Mouse (Mus musculus): ENCODE measurements around the gene Sct.

Sct gene

DNA sequence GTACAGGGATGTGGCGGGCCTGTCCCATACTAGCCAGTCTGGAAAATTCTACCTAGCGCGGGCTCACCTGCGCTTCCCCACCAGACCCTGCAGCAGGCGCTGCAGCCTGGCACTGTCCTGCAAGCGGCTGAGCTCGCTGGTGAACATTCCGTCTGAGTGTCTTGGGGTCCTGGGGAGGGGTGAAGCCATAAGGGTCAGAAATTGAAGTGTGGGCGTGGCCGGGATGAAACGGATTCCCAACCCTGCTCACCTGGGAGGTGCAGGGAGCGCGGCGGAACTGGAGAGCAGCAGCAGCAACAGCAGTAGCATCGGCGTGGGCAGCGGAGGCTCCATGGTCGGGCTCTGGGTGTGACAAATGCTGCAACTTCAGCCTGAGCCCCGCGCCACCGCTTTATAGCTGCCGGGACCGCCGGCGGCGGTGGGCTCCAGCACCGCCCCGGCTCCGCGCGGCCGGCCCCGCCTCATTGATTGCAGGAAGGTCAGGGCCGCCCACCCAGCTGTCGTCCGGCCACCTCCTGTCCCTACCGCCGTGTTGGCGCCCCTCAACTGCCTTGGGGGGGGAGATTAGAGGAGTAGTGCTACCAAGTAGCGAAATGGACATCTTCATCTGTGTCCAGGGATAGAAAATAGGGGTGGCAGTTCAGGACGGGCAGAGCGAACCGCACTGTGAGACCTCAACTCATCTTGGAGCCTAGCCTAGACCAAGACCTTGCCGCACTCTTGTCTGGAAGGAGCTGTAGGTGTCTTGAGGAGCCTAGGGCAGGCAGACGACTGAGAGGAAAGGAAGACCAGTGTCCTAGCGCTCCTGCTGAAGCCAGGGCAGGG is at the start of gene Sct:
Gene Sct, minus strand, starts transcription at position 368 of the 825 bp plus-strand sequence.
- DNase-seq (ENCODE audit: low spot score) = peak; percentile 74

DNA sequence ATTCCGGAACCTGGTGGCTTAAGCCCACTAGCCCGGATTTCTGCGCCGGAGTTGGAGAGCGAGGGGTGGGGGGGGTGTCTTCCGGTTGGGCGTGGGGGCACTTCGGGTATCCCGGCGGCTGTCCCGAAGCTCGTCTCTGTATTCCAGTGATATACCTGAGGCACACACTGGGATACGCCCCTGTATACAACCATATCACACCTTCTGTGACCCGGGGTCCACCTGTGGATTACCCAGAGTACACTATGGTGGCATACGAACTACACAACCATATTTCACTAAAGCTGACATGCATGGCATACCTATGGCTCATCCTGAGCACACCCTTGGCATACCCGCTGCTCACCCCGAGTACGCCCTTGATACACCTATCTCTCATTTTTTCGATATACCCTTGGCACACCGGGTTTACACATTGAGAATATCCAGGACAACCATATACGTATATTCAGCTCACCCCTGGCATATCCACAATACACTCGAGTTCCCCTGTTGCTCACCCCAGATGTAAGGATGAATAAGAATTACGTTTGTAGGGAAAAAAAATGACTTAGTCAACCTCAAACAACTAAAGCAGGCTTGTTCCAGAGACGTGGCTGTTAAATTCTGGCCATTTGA is 49.5 kb upstream of the Sct start:
- no peak for DNase-seq (ENCODE audit: low spot score)

DNA sequence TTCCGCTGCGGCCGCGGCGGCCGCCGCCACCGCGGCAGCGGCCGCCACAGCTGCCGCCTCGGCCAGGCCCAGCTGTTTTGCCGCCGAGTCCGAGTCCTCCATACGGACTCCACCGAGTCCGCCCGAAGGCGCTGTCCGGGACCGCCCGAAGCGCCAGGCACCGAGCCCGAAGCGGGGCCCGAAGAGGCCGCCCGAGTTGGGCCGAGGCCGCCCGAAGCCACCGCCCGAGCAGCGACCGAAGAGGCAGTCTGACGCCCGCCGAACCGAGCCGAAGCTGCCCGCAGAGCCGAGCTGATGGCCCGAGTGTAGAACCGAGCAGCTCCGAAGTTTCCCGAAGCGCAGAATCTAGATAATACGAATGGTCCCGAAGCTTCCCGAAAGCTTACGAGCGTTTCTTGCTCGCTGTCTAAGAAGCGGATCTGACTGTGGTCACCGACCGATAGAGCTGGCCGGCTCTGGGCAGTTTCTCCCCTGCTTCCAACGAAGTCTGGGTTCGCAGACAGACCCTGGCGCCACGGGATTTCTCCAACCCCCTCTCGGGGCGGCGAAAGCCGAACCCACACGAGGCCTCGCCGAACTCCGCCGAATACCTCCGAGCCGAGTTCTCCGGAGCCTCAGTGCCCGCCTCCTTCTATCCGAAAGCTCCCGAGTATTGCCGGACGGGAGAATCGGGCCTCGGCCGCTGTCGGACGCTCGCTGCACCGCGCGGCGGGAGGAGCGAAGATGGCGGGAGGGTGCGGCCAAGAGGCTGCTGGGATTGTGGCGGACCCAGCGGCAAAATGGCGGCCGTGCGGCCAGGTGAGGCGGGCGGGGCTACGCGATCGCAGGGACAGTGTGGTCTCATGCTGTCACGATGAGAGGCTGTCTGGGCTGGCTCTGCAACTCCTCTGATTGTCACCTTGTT is 48.8 kb upstream of the Sct start, which contains the start of the genes Deaf1 and Tmem80:
Gene Deaf1, minus strand, starts transcription at position 222 of the 904 bp plus-strand sequence.
Gene Tmem80, plus strand, starts transcription at position 271 of the 904 bp plus-strand sequence.
- DNase-seq (ENCODE audit: low spot score) = peak; percentile 98

DNA sequence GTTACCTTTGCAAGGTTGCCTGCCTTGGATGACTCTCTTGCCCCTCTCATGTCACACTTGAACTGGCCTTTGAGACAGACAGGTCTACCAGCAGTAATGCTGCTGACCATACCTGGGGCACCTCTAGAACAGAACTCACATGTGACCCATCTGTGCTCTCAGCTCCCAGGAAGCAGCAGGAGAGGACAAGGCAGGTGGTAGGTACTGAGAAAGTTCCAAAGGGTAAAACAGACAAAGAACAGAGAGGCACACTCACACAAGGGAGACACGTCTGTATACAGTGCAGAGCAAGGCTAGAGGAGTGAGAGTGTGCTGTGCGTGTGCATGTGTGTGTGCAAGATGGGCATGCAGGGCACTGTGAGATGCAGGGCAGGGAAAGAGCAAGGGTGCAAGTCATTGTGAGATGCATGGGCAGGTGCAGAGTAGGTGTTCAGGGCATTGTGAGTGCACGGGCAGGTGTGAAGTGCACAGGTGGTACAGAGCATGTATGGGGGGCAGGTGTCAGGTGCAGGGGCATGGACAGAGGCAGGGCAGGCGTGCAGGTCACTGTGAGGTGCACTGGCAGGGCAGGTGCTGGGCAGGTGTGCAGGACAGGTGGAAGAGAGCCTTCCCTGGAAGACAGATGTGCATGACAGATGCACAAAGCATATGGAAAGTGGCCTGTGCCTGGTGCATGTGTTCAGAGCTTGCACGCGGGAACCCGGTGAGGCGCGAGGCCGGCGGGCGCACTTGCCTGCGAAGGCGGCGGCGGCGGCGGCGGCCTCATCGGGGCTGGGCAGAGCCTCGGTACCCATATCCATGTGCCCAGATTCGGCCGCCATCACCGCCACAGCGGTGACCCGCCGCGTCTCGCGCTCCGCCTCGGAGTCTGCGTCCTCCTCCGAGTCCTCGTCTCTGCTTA is 47.9 kb upstream of the Sct start:
- peak; percentile 23 for DNase-seq (ENCODE audit: low spot score)

DNA sequence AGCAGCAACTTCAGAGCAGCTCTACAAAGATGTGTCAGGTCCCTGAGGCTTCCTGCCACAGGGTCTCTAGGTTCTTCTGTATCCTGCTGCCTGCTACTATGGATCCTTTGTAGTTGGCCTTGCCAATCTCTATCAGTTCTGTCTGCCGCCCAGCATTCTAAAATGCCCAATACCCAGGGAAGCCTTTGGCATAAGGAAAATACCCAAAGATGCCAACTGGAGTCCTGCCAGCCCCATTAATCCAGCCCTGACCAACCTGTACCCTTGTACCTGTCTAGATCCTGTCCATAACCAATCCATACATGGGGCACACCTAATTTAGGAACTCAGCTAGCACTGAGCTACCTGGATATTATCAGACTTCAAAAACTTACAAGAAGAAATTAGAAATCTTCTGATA is 45.8 kb upstream of the Sct start:
- no peak for DNase-seq (ENCODE audit: low spot score)

DNA sequence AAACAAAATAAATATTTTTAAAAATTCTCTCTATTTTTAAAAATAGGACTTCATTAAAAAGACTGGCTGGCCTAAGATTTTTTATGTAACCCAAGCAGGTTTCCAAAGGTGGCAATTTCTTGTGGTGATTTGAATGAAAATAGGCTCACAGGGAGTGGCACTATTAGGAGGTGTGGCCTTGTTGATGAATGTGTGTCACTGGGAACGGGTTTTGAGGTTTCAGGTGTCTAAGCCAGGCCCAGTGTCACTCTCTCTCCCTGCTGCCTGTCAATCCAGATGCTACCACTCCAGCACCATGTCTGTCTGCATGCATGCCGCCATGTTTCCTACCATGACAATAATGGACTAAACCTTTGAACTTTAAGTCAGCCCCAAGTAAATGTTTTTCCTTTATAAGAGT is 40.5 kb upstream of the Sct start:
- DNase-seq (ENCODE audit: low spot score) = no peak

DNA sequence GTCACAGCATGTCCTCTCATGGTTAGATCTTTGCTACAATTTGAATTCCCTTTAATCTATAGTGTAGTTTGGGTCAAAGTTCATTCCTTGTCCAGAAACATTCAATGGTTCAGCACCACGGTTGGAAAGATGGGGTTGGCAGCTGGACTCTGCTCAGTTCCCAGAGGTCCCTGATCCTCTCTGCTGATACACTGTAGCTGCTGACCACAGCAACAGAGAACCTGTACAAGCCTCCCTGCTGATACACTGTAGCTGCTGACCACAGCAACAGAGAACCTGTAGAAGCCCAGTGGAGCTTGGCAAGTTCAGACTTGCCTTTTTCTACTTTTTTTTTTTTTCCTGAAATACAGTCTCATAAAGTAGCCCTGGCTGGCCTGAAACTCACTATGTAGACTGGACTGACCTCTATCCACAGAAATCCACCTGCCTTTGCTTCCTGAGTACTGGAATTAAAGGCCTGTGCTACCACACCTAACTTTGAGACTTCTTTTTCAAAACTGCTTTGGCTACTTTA is 38.7 kb upstream of the Sct start:
- no peak for DNase-seq (ENCODE audit: low spot score)

DNA sequence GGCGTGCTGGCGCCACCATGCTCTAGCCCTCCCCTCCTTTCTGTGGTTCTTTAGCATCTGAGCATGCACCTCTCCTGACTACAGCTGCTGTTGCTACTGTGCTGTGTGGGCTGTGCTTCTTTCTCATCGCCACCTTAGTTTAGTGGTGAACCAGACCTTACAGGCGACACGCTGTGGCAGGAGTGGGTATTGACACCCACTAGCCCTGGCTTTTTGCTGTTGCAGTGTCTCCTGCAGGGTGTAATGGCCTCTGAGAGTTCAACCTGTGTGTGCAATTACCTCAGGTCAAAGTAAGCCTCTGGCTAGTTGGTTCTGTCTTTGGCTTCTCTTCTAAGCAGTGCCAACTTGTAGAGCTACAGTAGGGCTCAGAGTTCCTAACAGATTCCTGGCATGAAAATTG is 37.0 kb upstream of the Sct start:
- DNase-seq (ENCODE audit: low spot score) = peak; percentile 37

DNA sequence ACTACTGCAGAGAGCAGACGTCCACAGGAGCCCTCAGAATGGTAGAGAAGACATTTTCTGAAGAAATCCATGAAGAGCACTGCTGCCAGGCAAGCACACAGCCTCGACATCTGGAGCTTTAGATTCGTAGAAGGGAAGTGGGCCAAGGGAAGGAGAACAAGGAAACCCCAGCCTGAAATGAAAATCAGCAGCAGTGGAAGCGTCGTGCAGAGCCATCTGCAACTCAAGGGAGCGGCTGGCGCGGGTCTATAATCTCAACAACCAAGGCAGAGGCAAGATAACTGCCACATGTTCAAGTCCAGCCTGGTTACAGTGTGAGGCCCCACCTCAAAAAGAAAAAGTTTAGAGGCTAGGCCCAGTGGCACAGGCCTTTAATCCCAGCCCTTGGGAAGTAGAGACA is 36.1 kb upstream of the Sct start:
- no peak for DNase-seq (ENCODE audit: low spot score)

DNA sequence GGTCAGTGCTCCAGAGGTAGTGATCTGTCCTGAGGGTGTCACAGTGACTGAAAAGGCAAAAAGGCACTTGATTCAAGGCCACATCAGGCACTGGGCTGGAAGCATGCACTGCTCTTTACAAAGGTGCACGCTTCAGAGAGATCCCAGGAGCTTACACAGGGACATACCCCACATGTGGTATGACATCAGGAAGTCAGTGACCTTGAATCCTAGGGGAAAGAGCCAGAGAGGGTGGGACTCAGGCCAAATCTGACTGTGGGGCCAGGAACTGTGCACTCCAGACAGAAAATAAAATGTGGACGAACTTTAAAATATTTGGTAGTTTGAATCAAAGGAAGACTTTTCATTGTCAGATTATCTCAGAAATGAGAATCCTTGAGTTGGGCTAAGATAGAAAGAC is 35.5 kb upstream of the Sct start:
- no peak for DNase-seq (ENCODE audit: low spot score)

DNA sequence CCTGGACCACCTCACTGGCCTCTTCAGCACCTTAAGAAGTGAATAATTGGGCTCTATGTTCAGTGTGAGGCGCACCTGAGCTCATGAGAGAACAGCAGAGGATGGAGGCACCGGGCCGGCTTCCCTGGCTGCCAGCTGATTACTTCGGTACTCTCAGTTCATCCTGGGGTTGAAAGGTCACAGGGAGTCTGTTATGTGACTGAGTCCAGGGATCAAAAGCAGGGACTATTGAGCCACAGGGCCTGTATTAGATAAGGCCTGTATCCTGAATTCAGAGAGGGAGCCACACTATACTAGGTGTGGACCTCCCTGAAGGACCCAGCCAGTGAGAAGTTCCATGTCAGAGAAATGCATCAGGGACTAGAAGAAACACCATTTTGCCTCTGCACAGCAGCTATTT is 25.6 kb upstream of the Sct start:
- no peak for DNase-seq (ENCODE audit: low spot score)

DNA sequence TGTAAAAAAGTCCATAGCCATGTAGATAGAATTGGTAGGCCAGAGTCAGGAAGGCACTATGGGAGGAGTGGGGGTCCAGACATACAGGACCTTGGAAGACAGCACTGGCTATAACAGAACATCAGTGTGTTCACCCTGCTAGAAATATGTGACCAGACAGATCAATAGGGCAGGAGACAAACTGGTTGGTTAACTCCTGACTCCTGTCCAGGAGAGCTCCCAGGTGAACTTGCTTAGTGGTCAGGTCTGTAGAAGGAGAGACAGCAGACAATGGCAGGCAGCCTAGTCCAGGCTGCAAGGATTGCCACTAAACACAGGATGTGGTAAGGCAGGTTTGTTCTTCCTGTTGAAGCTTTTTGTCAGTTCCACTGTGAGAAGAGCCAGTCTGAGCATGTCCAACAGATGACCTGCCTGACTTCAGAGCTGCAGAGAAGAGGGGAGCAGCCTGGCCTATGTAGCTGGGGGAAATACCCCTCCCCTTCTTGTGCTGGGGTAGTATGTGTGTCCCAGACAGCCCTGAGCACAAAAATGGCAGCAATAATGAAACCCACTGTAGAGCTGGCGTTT is 23.9 kb upstream of the Sct start:
- no peak for DNase-seq (ENCODE audit: low spot score)

DNA sequence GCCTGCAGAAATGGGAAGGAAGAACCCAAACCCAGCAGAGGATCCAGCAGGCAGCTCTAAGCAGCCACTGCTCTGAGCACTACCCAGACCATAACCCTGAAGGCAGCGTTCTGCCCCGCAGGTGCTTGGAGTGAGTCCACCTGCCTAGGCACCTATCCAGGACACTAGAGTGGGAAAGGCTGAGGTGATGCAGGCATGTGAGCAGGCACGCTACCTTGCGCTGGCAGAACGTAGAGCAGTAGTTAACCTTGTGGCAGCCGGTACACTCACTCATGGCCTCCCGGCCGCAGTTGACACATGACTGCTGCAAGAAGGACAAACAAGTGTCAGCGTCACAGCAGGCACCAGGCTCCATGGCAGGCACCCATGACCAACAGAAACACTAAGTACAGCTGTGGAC is 22.5 kb upstream of the Sct start:
- no peak for DNase-seq (ENCODE audit: low spot score)

DNA sequence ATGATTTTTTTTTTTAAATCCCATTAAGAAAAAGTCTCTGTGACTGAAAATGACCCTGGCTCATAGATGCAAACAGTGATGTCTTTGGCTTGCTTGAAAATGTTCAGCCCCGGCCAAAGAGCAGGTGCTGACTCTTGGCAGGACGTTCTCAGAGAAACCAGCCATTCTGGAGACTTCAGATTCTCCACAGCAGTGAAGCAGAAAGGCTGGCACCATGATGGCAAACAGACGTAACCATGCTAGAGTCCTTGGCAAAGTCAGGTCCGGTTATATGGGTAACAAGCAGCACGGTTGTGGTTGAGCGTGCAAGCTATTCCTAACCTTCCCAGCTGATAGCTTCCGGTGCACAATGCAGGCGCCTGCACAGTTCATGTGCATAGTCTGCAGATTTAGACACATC is 20.2 kb upstream of the Sct start:
- no peak for DNase-seq (ENCODE audit: low spot score)

DNA sequence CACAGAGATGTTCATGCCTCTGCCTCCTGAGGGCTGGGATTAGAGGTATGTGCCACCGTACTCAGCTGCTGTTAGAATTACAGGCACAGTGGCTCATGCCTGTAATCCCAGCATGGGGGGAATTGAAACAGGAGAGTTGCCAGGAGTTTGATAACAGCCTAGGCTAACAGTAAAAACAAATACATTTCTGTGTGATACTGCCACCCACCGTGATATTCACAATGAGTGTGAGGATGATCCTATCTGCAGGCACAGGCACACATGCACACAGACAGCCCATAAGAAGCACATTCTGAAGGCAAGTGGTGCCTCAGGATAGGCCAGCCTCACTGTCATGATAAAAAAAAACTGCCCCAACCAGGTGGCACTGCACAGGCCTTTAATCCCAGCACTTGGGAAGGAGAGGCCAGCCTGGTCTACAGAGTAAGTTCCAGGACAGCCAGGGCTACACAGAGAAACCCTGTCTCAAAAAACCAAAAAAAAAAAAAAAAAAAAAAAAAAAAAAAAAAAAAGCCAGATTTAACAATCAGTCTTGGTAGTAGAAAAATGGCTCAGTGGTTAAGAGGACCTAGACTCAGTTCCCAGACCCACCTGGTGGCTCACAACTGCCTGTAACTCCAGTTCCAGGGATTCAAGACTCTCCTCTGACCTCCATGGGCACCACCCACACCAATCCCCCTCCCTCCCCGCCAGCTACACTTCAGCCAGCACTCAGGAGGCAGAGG is 19.2 kb upstream of the Sct start:
- DNase-seq (ENCODE audit: low spot score) = no peak

DNA sequence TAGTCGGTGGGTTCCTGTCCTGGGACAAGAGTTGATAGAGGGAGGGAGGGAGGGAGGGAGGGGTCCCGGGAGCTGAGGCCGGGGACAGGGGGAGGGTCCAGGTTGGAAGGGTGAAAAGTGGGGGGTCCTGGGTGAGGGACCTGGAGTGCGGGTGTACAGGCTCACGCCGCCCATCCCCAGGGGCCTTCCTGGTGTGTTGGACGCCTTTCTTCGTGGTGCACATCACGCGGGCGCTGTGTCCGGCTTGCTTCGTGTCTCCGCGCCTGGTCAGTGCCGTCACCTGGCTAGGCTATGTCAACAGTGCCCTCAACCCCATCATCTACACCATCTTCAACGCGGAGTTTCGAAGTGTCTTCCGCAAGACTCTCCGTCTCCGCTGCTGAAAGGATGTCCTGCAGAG is 15.5 kb upstream of the Sct start:
- peak; percentile 28 for DNase-seq (ENCODE audit: low spot score)

DNA sequence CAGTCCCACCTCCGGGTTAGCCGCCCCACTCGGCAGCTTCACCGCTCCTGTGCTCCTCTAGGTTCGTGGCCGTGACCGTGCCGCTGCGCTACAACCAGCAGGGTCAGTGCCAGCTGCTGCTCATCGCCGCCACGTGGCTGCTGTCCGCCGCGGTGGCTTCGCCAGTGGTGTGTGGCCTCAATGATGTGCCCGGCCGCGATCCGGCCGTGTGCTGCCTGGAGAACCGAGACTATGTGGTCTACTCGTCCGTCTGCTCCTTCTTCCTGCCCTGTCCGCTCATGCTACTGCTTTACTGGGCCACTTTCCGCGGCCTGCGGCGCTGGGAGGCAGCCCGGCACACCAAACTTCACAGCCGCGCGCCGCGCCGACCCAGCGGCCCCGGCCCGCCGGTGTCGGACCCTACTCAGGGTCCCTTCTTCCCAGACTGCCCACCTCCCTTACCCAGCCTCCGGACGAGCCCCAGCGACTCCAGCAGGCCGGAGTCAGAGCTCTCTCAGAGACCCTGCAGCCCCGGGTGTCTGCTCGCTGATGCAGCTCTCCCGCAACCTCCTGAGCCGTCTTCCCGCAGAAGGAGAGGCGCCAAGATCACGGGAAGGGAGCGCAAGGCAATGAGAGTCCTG is 15.0 kb upstream of the Sct start:
- peak; percentile 63 for DNase-seq (ENCODE audit: low spot score)

DNA sequence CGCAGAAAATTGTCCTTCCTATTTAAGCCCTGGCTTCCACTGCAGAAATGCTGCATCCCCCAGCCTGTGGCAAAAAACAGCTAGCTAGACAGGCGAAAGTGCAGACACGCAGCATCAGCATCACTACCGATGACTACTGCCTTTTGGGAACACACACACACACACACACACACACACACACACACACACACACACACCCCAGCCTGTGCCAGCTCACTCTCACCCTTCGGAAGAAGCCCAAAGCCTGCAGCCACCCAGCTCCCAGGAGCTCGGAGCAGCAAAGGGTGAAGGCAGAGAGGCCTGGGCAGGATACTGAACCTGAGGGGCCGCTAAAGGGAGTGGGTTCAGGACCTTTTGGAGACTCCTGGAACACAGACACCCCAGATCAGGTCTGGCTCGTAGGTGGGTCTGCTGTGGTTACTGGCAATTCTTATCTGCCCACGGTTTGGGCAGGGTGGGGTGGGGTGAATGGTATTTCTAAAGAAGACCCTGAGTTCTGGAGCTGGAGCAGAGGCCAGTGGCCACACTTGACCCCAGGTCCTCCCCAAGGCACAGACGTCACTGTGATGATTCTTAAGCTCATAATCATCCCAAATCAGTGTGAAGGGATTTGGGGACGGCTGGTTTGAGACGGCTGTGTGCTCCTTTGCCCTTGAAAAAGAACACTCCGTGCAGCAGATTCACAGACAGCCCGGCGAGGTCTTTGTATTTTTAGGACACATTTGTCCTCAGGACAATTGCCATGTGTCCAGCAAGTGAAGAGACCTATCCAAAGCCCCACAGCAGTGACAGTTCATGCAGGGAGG is 13.9 kb upstream of the Sct start:
- peak; percentile 27 for DNase-seq (ENCODE audit: low spot score)

All from embryo, embryonic 10.5 days (tissue).